Mouse (Mus musculus) forebrain, embryonic 15.5 days (tissue): ENCODE data around the gene Gm45015. TPM values are rescaled to one million over a fixed set of nuclear protein-coding genes. Genes with fewer than 3 reads are reported as not detected.

ENCODE experiments used
- ATAC-seq: fragments of 200-750 bp; cut with Nextera tagmentation; replicated peaks from 2 replicates; pipeline ENCODE4 v1.8.0; 2017; ENCODE audit warnings: mild to moderate bottlenecking, moderate TSS enrichment, moderate library complexity
- H3K27ac ChIP-seq: fragments of 300-500 bp; sonication (generic); replicated peaks from 2 replicates; pipeline ENCODE4 v1.5.1; 2015; ENCODE audit warnings: mild to moderate bottlenecking, inconsistent platforms
- H3K27me3 ChIP-seq: fragments of 300-500 bp; sonication (generic); 2 replicates; pipeline ENCODE4 v1.6.1; 2015; ENCODE audit warnings: inconsistent platforms
- H3K36me3 ChIP-seq: fragments of 300-500 bp; sonication (generic); 2 replicates; pipeline ENCODE4 v1.6.1; 2015; ENCODE audit warnings: mild to moderate bottlenecking, inconsistent platforms
- H3K4me1 ChIP-seq: fragments of 300-500 bp; sonication (generic); 2 replicates; pipeline ENCODE4 v1.6.1; 2015; ENCODE audit warnings: inconsistent platforms
- H3K4me2 ChIP-seq: fragments of 300-500 bp; sonication (generic); replicated peaks from 2 replicates; pipeline ENCODE4 v1.6.1; 2015; ENCODE audit warnings: mild to moderate bottlenecking, inconsistent platforms
- H3K4me3 ChIP-seq: fragments of 300-500 bp; sonication (generic); 2 replicates; pipeline ENCODE4 v1.5.1; 2015; ENCODE audit warnings: mild to moderate bottlenecking, inconsistent platforms
- H3K9ac ChIP-seq: fragments of 300-500 bp; sonication (generic); replicated peaks from 2 replicates; pipeline ENCODE4 v1.6.1; 2015; ENCODE audit warnings: mild to moderate bottlenecking, inconsistent platforms
- H3K9me3 ChIP-seq: fragments of 300-500 bp; sonication (generic); 2 replicates; pipeline ENCODE4 v1.6.1; 2016; ENCODE audit warnings: inconsistent platforms
- WGBS: fragments of 180-500 bp; shearing (Covaris S2); methylation state at CpG from one replicate; pipeline ENCODE4 v1.1.7; 2015; ENCODE audit warnings: mixed read lengths; 5-methylcytosine and 5-hydroxymethylcytosine counted together
- polyA plus RNA-seq: library from polyadenylated mRNA; unstranded; fragments of >200 nt; fragmentation: Nextera tagmentation; extraction: Ambion mirVana; gene quantifications from 2 replicates; pipeline ENCODE4 v1.2.1, GENCODE M21; 2015

The Gm45015 gene
- polyA plus RNA-seq = not detected in 2 replicates

GRCm38 (mm10) chrX:73336740-73337139 lies at the start of gene Gm45015:
Gene Gm45015, minus strand, starts transcription at chrX:73336840.
- Histone ChIP-seq H3K4me2 (no peak within 1 kb of the TSS), H3K4me1 (no peaks in the 10 kb centered on the region), H3K27me3 (no peaks in the 10 kb centered on the region), H3K36me3 (no peaks in the 10 kb centered on the region), H3K27ac (no peak within 1 kb of the TSS), H3K9ac (no peak within 1 kb of the TSS), H3K9me3 (no peaks in the 10 kb centered on the region), H3K4me3 (no peak within 1 kb of the TSS)
- no peak for ATAC-seq
- 82% methylated on average over 4 of the region's 4 CpGs for WGBS

- Histone ChIP-seq H3K9ac (no peak overlapping the region), H3K36me3 (no peaks in the 10 kb centered on the region), H3K27ac (peak overlapping the region; percentile 40; the same call in 1 of the 2 replicates), H3K4me3 (no peak overlapping the region), H3K27me3 (no peaks in the 10 kb centered on the region), H3K4me2 (no peak overlapping the region), H3K4me1 (no peaks in the 10 kb centered on the region), H3K9me3 (no peaks in the 10 kb centered on the region)
- WGBS = 46% methylated on average over 1 of the region's 1 CpGs
- no peak for ATAC-seq
Observed at GRCm38 (mm10) chrX:73384924-73385323, 48.3 kb upstream of the Gm45015 start.

GRCm38 (mm10) chrX:73384419-73384818 lies 47.8 kb upstream of the Gm45015 start:
- Histone ChIP-seq H3K9me3 (no peaks in the 10 kb centered on the region), H3K4me2 (no peak overlapping the region), H3K9ac (no peak overlapping the region), H3K27me3 (no peaks in the 10 kb centered on the region), H3K36me3 (no peaks in the 10 kb centered on the region), H3K4me1 (no peaks in the 10 kb centered on the region), H3K27ac (peak overlapping the region; percentile 40; the same call in 1 of the 2 replicates), H3K4me3 (no peak overlapping the region)
- 68% methylated on average over 6 of the region's 6 CpGs for WGBS
- ATAC-seq = peak; percentile 67

- ATAC-seq = no peak
- H3K4me1 ChIP-seq = no peaks in the 10 kb centered on the region
- no peaks in the 10 kb centered on the region for H3K9me3 ChIP-seq
- H3K4me3 ChIP-seq = no peak overlapping the region
- no peaks in the 10 kb centered on the region for H3K36me3 ChIP-seq
- no peak overlapping the region for H3K27ac ChIP-seq
- H3K9ac ChIP-seq = no peak overlapping the region
- no peak overlapping the region for H3K4me2 ChIP-seq
- no peaks in the 10 kb centered on the region for H3K27me3 ChIP-seq
Observed at GRCm38 (mm10) chrX:73363291-73363690, 26.7 kb upstream of the Gm45015 start.

GRCm38 (mm10) chrX:73356719-73357118 lies 20.1 kb upstream of the Gm45015 start:
- Histone ChIP-seq H3K27me3 (no peaks in the 10 kb centered on the region), H3K4me2 (no peak overlapping the region), H3K27ac (no peak overlapping the region), H3K4me3 (no peak overlapping the region), H3K9ac (no peak overlapping the region), H3K36me3 (peaks cover 32% of the 10 kb centered on the region), H3K9me3 (no peaks in the 10 kb centered on the region), H3K4me1 (no peaks in the 10 kb centered on the region)
- WGBS = 64% methylated on average over 1 of the region's 1 CpGs
- ATAC-seq = no peak

- WGBS = 91% methylated on average over 2 of the region's 2 CpGs
- H3K36me3 ChIP-seq = peaks cover 35% of the 10 kb centered on the region
Observed at GRCm38 (mm10) chrX:73356163-73356562, 19.5 kb upstream of the Gm45015 start.

GRCm38 (mm10) chrX:73344346-73344745 lies 7.7 kb upstream of the Gm45015 start:
- Histone ChIP-seq H3K27ac (no peak overlapping the region), H3K9me3 (no peaks in the 10 kb centered on the region), H3K36me3 (no peaks in the 10 kb centered on the region), H3K4me2 (no peak overlapping the region), H3K4me1 (peaks cover 5% of the 10 kb centered on the region), H3K27me3 (no peaks in the 10 kb centered on the region), H3K9ac (no peak overlapping the region), H3K4me3 (no peak overlapping the region)
- 83% methylated on average over 1 of the region's 1 CpGs for WGBS
- ATAC-seq = no peak

More at GRCm38 (mm10) chrX:73356163-73356562, 19.5 kb upstream of the Gm45015 start:
- H3K27me3 ChIP-seq = no peaks in the 10 kb centered on the region
- no peaks in the 10 kb centered on the region for H3K9me3 ChIP-seq
- no peak for ATAC-seq
- no peak overlapping the region for H3K4me2 ChIP-seq
- H3K27ac ChIP-seq = no peak overlapping the region
- H3K4me1 ChIP-seq = no peaks in the 10 kb centered on the region
- no peak overlapping the region for H3K9ac ChIP-seq
- H3K4me3 ChIP-seq = no peak overlapping the region

- Histone ChIP-seq H3K4me1 (peaks cover 5% of the 10 kb centered on the region), H3K4me3 (no peak overlapping the region; the same call in 1 of the 2 replicates), H3K9ac (0 out of 2 replicates have a peak overlapping the region, but pooled peaks have one; percentile 71), H3K27me3 (no peaks in the 10 kb centered on the region), H3K27ac (no peak overlapping the region), H3K4me2 (peak overlapping the region; percentile 51; the same call in 1 of the 2 replicates), H3K36me3 (no peaks in the 10 kb centered on the region), H3K9me3 (no peaks in the 10 kb centered on the region)
- WGBS = 81% methylated on average over 1 of the region's 1 CpGs
- no peak for ATAC-seq
Observed at GRCm38 (mm10) chrX:73343802-73344201, 7.2 kb upstream of the Gm45015 start.

- Histone ChIP-seq H3K4me1 (peaks cover 5% of the 10 kb centered on the region), H3K4me3 (peak overlapping the region; percentile 54), H3K4me2 (peak overlapping the region; percentile 51), H3K9ac (peak overlapping the region; percentile 71), H3K27ac (peak overlapping the region; percentile 77), H3K27me3 (no peaks in the 10 kb centered on the region), H3K36me3 (no peaks in the 10 kb centered on the region), H3K9me3 (no peaks in the 10 kb centered on the region)
- 22% methylated on average over 15 of the region's 15 CpGs for WGBS
- peak; percentile 75 for ATAC-seq
Observed at GRCm38 (mm10) chrX:73342941-73343735, 6.5 kb upstream of the Gm45015 start.

- Histone ChIP-seq H3K36me3 (no peaks in the 10 kb centered on the region), H3K4me3 (peak within 1 kb of the TSS; percentile 54), H3K9me3 (no peaks in the 10 kb centered on the region), H3K27ac (peak within 1 kb of the TSS; percentile 77), H3K9ac (peak within 1 kb of the TSS; percentile 71), H3K4me2 (peak within 1 kb of the TSS; percentile 51), H3K4me1 (peaks cover 5% of the 10 kb centered on the region), H3K27me3 (no peaks in the 10 kb centered on the region)
- WGBS = 28% methylated on average over 37 of the region's 37 CpGs
- peak; percentile 98 for ATAC-seq
Observed at GRCm38 (mm10) chrX:73342483-73342895, 5.8 kb upstream of the Gm45015 start, which contains the start of gene Zfp275. Gene Zfp275, plus strand, starts transcription at chrX:73342621.

GRCm38 (mm10) chrX:73342068-73342467 lies 5.4 kb upstream of the Gm45015 start:
- Histone ChIP-seq H3K27ac (no peak overlapping the region), H3K36me3 (no peaks in the 10 kb centered on the region), H3K4me2 (peak overlapping the region; percentile 51), H3K9me3 (no peaks in the 10 kb centered on the region), H3K4me1 (peaks cover 5% of the 10 kb centered on the region), H3K4me3 (peak overlapping the region; percentile 54), H3K27me3 (no peaks in the 10 kb centered on the region), H3K9ac (peak overlapping the region; percentile 71; the same call in 1 of the 2 replicates)
- ATAC-seq = peak; percentile 44
- WGBS = 39% methylated on average over 3 of the region's 3 CpGs

GRCm38 (mm10) chrX:73341473-73341872 lies 4.8 kb upstream of the Gm45015 start:
- Histone ChIP-seq H3K4me1 (peaks cover 5% of the 10 kb centered on the region), H3K27me3 (no peaks in the 10 kb centered on the region), H3K36me3 (no peaks in the 10 kb centered on the region), H3K4me2 (no peak overlapping the region), H3K4me3 (no peak overlapping the region), H3K9ac (no peak overlapping the region), H3K9me3 (no peaks in the 10 kb centered on the region), H3K27ac (no peak overlapping the region)
- WGBS = 58% methylated on average over 1 of the region's 1 CpGs
- no peak for ATAC-seq
